Mouse (Mus musculus) thymus, postnatal 0 days (tissue): Measurements from ENCODE around the gene Atf3. TPM values are rescaled to one million over a fixed set of nuclear protein-coding genes. Genes with fewer than 3 reads are reported as not detected.

Experiments
- DNase-seq: peaks from one replicate; pipeline ENCODE4 v3.0.0-alpha.2; 2015; ENCODE audit warnings: low spot score
- polyA plus RNA-seq: library from polyadenylated mRNA; unstranded; fragments of >200 nt; fragmentation: Nextera tagmentation; extraction: Ambion mirVana; gene quantifications from 2 replicates; pipeline ENCODE4 v1.2.1, GENCODE M21; 2015

Gene Atf3
- polyA plus RNA-seq, 1 experiment from 2014 or later: 2.1 TPM

- peak; percentile 40 for DNase-seq
These were observed 24.0 kb downstream of the Atf3 start for GRCm38 (mm10) chr1:191193657-191194424.

DNA sequence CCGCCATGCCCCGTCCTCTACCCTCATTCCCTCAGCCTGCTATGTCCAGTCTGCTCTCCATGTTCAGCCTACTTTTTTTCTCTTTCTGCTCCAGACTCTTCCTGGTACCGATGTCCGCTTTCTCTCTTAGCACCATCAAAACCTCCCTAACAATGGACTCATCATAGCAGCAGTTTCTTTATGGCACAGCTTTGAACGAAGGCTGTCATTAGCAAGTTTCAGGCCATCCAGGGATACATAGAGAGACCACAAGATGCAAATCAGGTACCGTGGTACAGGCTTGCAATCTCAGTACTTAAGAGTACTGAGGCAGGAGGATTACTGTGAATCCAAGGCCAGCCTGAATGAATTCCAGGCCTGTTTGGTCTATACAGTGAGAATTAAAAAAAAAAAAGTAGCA, 25.1 kb downstream of the Atf3 start:
- no peak for DNase-seq

- no peak for DNase-seq
These were observed 25.6 kb downstream of the Atf3 start for GRCm38 (mm10) chr1:191192213-191192612.

DNA sequence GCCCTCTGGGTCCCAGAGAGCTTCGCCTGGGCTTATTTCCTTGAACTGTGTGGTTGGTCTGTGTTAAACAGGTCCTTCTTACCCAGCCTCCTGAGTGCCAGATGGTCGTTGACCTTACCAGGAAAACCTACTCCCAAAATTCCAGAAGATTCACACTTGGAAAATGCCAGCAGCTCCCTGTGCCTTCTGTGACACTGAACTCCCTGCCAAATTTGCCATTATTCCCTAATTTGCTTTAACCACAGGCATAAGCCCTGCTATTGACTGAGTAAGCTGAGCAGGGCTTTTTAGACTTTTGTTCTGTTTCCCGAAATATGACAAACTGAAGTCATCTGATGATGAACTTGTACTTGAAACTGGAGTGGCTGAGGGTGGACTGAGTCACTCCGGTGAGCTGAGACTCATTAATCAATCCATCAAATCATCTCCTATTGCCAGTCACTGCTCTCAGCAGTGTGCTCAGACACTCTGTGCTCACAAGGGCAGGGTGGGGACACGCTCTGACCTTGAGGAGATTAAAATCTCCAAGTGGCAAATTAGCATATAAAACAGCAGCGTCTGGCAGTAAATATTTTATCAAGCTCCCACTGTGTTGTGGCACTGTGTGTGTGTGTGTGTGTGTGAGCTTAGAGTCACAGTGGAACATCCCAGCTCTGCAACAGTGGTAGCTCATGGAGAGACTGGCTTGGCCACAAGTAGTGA, 28.0 kb downstream of the Atf3 start:
- no peak for DNase-seq

GRCm38 (mm10) chr1:191186386-191186770, 31.5 kb downstream of the Atf3 start:
- peak; percentile 14 for DNase-seq

DNA sequence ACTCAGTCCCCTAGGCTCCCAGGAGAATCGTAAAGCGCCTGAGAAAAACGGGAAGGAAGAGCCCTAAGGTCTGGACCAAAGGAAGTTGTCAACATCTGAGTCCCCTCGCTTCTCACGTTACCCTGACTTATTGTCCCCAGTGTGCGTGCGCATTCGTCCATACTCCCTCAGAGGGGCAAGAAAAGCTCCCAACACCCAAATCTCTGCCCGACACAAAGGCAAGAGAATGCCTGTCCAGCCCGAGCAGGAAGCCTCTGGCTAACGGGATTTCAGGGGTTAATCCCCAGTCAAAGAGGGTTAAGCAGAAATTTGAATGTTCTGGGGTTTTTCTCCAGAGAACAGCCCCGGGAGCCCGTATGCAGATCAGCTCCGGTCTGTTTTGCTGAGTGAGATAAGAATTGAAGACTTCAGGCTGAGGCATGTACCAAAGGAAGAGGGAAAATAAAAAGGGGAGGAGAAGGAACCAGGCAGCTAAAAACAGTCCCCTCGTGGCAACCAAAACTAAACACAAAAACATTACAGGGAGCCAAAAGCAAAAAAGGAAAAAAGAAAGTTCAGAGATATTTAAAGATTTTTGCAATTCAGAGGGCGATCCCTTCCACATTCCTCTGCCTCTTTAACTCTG, 32.0 kb downstream of the Atf3 start:
- DNase-seq: no peak

DNA sequence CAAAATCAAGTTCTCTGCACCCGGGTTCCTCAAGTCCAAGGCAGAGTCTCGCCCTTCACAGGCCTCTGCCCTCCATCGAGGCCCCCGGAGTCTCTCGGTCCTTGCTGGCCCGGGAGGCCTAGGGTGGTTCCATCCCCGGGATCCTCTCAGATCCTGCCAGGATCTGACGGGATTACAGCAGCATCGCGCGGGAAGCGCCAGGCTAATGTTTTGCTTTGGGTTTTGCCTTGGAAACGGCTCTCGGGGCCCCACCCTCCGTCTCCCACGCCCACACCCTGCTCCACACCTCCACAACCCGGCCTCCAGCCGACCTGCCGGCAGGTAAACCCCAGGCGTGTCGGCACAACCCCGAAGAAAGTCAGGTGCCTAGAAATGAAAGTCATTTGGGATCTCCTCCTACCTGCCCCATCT, 33.0 kb downstream of the Atf3 start:
- no peak for DNase-seq

DNA sequence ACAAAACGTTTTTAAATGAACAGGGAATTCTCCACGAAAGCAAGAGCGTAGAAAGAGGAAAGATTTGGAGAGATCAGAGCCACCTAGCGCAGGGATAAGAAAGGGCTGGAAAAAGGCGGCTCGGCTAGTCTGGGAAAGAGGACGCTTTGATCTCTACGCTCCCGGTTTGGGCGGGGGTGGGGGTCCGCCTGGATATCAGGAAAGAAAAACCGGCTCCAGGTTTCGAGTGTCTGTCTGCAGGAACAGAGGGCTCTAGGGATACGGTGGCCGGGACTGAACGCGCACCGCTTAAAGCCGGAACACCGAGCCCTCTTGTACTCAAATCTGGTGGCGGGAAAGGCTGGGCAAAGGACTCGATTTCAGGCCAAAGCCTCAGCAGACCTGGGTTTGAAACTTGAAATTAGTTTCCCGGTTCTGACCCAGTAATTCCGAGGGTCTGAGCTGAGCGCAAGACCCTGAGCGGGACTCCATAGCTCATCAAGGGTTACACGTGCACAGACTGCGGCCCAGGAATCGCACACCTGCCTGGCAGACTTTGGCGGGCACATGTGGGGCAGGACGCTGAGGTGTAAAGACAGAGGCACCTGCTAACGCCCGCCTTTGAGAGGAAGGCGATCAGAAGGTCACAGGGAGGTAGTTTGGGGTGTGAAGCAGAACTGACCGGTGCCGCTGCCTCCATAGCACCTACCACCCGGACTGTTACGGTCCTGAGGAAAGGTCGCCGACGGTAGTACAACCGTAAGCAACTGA, 33.6 kb downstream of the Atf3 start:
- DNase-seq: no peak

DNA sequence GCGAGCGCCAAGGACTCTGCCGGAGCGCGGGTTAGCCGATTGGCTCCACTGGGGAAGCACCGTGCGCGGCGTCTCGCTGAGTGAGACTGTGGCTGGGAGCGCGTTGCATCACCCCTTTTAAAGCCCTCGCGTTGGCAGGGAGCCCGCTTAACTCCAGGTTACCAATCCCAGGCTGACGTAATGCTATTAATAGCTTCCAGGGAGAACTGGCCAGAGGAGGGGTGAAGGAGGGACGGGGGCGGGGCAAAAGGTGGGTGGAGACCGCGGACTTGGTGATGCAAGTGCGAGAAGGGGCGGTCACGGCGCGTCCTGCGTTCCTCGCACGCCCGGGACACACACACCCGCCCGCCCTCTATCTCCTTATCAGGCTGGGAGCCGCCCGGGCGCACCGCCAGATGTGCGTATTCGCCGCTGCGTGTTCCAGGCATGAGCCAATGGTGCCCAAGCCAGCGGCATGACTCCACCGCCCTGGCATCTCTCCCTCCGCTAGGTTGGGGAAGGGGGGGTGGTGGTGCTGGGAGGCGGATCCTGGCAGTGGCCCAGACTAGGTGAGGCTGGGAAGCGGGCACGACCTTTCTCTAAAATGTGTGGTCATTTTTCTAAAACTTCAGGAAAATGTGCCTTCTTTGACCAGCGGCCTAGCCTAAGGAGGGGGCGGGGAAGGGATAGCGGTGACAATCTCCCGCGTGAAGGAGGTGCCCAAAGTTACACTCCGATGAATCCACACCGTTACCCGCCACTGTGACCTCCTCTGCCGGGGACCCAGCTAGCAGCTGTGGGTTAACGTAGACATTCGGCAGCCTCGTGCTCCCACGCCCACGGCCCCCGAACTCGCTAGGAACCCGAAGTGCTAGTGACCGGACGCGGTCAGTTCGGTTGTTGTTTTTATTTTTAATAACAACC, 34.4 kb downstream of the Atf3 start:
- peak; percentile 11 for DNase-seq

- no peak for DNase-seq
These were observed 35.2 kb downstream of the Atf3 start for GRCm38 (mm10) chr1:191182431-191183162.

DNA sequence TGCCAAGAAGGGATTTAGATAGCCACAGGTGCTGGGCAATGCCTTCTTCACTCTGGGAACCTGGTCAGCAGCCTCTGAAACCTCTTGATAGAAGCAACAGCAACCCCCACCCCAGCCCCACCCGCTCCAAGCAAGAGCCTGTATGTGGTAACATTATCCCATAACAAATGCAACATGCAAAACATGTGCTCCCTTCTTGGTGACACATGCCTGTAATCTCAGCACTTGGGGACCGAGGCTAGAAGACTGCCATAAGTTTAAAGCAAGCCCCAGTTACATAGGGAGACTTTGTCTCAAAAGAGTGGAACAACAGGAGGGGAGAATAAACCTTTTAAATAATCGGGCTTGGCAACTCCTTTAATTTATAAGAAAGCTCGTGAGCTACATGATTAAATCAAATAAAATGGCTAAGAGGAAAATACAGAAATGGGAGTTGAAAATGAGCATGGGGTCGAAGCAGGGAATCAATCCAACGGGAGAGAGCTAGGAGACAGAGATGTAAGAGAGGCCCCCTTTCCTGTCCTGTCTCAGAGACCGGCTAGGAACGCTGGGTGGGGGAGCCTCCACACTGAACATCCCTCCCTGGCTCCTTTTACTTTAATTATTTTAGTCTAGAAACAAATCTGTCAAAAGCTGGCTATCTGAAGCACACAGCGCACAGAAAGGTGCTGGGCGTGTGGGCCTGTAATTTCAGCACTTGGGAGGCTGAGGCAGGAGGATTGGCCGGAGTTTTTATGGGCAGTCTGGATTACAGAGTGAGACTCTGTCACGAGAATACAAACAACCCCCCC, 36.2 kb downstream of the Atf3 start:
- DNase-seq: no peak

DNA sequence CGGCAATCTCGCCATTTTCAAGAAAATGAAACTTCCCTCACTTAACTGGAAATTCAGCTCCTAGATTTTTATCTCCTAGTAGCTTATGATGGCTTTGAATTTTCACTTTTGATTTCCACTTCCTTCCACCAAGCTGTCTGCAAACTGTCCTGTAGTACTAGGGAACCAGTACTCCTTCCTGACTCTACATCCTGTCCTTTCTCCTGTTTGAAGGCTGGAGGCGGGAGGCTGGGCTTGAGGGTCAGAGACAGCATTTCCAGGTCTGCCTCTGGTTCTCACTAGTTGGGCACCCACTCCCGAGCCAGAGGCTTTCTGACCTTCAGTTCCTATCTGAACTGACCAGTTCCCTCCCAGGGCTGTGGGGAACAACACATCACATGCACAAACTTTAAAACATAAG, 37.4 kb downstream of the Atf3 start:
- no peak for DNase-seq

GRCm38 (mm10) chr1:191179846-191180245, 38.0 kb downstream of the Atf3 start:
- no peak for DNase-seq

DNA sequence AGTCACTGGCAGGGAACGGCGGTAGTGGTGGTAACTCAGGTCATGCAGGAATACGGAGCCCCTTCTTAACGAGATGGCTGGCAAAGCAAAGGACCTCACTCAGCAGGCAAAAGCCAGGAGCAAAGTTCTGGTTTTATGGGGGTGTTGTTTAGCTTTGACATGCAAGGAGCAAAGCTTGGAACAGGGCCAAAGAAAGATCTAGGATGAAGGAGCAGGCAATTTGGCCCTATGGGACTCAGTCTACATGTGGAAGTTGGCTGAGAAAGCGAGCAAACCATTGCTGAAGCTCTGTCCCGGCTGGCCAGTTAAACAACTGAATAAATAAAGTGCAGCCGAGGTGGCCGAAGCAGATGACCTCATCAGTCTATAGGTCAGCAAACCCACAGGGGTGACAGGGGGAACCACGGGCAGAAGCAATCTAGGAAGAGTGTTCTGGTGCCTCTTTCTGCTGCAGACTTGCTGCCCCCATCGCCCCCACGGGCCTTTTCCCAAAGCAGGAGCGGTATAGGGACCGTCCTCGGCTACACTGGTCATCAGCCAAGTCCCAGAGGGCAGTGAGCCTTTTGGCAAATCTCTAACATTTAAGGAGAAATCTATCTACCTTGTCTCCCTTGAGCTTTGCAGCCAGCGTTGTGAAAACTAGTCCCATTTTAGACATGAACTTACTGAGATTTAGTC, 39.2 kb downstream of the Atf3 start:
- no peak for DNase-seq

DNA sequence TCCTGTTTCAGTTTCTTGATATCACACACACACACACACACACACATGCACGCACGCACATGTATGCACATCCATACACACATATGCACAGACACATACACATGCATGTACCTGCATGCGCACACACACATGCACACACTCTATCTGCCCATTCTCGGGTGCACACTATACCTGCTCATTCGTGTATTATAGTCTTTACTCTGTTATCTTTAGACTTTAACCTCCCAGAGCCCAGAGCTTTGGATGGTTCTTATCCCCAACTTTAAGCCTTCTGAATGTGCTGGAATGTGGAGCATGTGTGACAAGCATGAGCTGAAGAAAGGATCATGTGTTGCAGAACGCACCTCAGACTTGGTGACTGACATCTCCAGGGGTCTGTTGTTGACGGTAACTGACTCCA, 41.0 kb downstream of the Atf3 start:
- DNase-seq: no peak

DNA sequence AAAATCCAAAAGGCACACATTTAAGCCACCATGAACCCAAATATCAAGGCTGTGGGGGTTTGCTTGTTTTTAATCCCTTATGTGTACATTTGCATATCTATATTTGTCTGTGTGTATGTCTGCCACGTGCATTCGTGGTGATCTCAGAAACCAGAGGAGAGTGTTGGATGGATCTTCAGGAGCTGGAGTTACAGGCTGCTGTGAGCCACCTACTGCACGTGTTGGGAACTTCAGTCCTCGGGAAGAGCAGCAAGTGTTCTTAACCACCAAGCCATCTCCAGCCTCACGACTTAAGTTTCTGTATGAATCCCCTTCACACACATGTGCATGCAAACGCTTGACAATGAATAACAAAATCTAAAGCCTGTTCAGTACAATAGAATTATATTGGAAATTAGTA, 45.4 kb downstream of the Atf3 start:
- no peak for DNase-seq

DNA sequence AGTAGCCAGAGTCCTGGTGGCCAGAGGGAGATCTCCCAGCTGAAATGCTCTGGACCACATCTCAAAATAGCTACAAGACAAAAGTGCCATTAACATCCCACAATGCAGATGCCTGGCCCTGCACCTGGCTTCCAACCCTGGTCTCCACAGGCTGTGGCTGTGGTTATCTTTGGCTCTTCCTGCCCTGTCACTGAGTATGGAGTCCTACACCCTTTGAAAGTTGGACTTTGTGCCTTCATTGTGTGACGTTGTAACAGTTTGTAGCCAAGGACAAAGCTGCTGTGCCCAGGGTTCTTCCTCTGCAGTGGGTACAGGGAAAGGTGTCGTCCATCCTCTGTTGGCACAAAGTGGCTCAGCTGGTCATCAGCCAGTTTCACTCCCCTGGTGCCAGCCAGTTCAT, 47.4 kb downstream of the Atf3 start:
- DNase-seq: no peak

DNA sequence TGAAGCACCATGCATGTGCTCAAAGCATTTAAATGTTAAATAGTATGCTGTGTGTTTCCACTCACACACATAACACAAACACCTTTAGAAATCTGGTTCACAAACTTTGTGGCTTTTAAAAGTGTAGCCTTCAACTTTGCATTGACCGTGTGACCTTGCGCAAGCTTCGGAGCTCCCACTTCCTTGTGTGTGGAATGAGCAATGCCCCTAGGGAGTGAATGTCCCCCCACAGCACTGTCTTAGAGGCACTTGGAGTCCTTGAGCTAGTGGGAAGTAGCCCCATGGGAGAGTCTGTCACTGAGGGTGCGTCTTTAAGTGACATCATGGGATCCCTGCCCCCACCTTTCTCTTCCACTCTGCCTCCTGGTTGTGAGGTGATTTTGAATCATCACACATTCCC, 51.6 kb downstream of the Atf3 start:
- no peak for DNase-seq

DNA sequence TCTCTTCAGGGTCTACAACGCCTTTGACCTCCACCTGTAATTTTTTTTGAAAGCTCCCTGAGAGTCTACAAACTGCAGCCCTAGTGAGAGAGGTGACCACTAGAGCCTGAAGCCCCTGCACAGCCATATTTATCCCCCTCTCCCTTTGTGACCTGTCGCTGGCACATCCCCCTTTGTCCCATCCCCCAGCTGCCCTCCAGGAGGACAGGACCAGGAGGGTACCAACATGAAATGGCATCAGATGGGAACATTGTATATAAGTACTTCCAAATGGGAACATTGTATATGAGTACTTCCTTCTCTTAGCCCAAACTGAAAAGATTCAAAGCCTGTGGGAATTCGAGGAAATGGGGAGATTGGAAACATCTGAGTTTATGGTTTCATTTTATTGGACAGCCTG, 53.1 kb downstream of the Atf3 start, which contains the start of gene Fam71a:
TSS of gene Fam71a (minus strand) at position 101 of the 400 bp plus-strand sequence.
- no peak for DNase-seq
